Mouse (Mus musculus): Measurements from ENCODE around the gene Fbxw8. TPM values are rescaled to one million over a fixed set of nuclear protein-coding genes. Genes with fewer than 3 reads are reported as not detected.

Fbxw8 gene
- polyA plus RNA-seq, 1 experiment from 2014 or later: 12.7 TPM

- Histone ChIP-seq H3K36me3 (ENCODE audit: inconsistent target) (peaks cover 45% of the 10 kb centered on the region; the same call in 1 of the 2 replicates), H3K27ac (no peak overlapping the region), H3K4me3 (ENCODE audit: inconsistent target) (no peak overlapping the region), H3K79me2 (ENCODE audit: inconsistent target) (peaks cover 54% of the 10 kb centered on the region)
- 92% methylated on average over 12 of the region's 12 CpGs for WGBS (ENCODE audit: missing documents)
Observed at GRCm38 (mm10) chr5:118143211-118144026, 11.8 kb downstream of the Fbxw8 start.

- WGBS (ENCODE audit: missing documents): 90% methylated on average over 7 of the region's 8 CpGs
- Histone ChIP-seq H3K4me3 (ENCODE audit: inconsistent target) (no peak overlapping the region), H3K36me3 (ENCODE audit: inconsistent target) (peaks cover 47% of the 10 kb centered on the region; the same call in 1 of the 2 replicates)
Observed at GRCm38 (mm10) chr5:118142471-118142870, 12.8 kb downstream of the Fbxw8 start.

GRCm38 (mm10) chr5:118139630-118140029, 15.6 kb downstream of the Fbxw8 start:
- peaks cover 16% of the 10 kb centered on the region; the same call in 1 of the 2 replicates for H3K79me2 ChIP-seq (ENCODE audit: inconsistent target)
- H3K4me3 ChIP-seq (ENCODE audit: inconsistent target): no peak overlapping the region
- peaks cover 43% of the 10 kb centered on the region; the same call in 1 of the 2 replicates for H3K36me3 ChIP-seq (ENCODE audit: inconsistent target)
- H3K27ac ChIP-seq: no peak overlapping the region
- WGBS (ENCODE audit: missing documents): 94% methylated on average over 8 of the region's 8 CpGs

More at GRCm38 (mm10) chr5:118142471-118142870, 12.8 kb downstream of the Fbxw8 start:
- H3K27ac ChIP-seq: no peak overlapping the region
- H3K79me2 ChIP-seq (ENCODE audit: inconsistent target): peaks cover 45% of the 10 kb centered on the region

- no peak overlapping the region for H3K27ac ChIP-seq
- H3K4me3 ChIP-seq (ENCODE audit: inconsistent target): no peak overlapping the region
- peaks cover 4% of the 10 kb centered on the region; the same call in 1 of the 2 replicates for H3K79me2 ChIP-seq (ENCODE audit: inconsistent target)
- 96% methylated on average over 5 of the region's 5 CpGs for WGBS (ENCODE audit: missing documents)
- H3K36me3 ChIP-seq (ENCODE audit: inconsistent target): peaks cover 28% of the 10 kb centered on the region; the same call in 1 of the 2 replicates
Observed at GRCm38 (mm10) chr5:118136391-118136790, 18.9 kb downstream of the Fbxw8 start.

- Histone ChIP-seq H3K27ac (no peak overlapping the region), H3K36me3 (ENCODE audit: inconsistent target) (peaks cover 35% of the 10 kb centered on the region; the same call in 1 of the 2 replicates), H3K79me2 (ENCODE audit: inconsistent target) (peaks cover 7% of the 10 kb centered on the region; the same call in 1 of the 2 replicates), H3K4me3 (ENCODE audit: inconsistent target) (no peak overlapping the region)
- 95% methylated on average over 9 of the region's 9 CpGs for WGBS (ENCODE audit: missing documents)
Observed at GRCm38 (mm10) chr5:118128651-118129050, 26.6 kb downstream of the Fbxw8 start.

GRCm38 (mm10) chr5:118128208-118128607, 27.1 kb downstream of the Fbxw8 start:
- 96% methylated on average over 6 of the region's 6 CpGs for WGBS (ENCODE audit: missing documents)
- H3K36me3 ChIP-seq (ENCODE audit: inconsistent target): peaks cover 35% of the 10 kb centered on the region; the same call in 1 of the 2 replicates

GRCm38 (mm10) chr5:118126671-118127070, 28.6 kb downstream of the Fbxw8 start:
- WGBS (ENCODE audit: missing documents): 98% methylated on average over 4 of the region's 4 CpGs
- Histone ChIP-seq H3K36me3 (ENCODE audit: inconsistent target) (peaks cover 35% of the 10 kb centered on the region; the same call in 1 of the 2 replicates), H3K79me2 (ENCODE audit: inconsistent target) (peaks cover 3% of the 10 kb centered on the region; the same call in 1 of the 2 replicates), H3K4me3 (ENCODE audit: inconsistent target) (no peak overlapping the region), H3K27ac (no peak overlapping the region)

More at GRCm38 (mm10) chr5:118128208-118128607, 27.1 kb downstream of the Fbxw8 start:
- Histone ChIP-seq H3K4me3 (ENCODE audit: inconsistent target) (no peak overlapping the region), H3K79me2 (ENCODE audit: inconsistent target) (peaks cover 7% of the 10 kb centered on the region; the same call in 1 of the 2 replicates), H3K27ac (no peak overlapping the region)

- WGBS (ENCODE audit: missing documents): 95% methylated on average over 10 of the region's 10 CpGs
- Histone ChIP-seq H3K36me3 (ENCODE audit: inconsistent target) (peaks cover 32% of the 10 kb centered on the region; the same call in 1 of the 2 replicates), H3K27ac (no peak overlapping the region), H3K4me3 (ENCODE audit: inconsistent target) (no peak overlapping the region), H3K79me2 (ENCODE audit: inconsistent target) (no peaks in the 10 kb centered on the region)
Observed at GRCm38 (mm10) chr5:118123096-118123495, 32.2 kb downstream of the Fbxw8 start.

- Histone ChIP-seq H3K27ac (no peak overlapping the region), H3K4me3 (ENCODE audit: inconsistent target) (no peak overlapping the region), H3K79me2 (ENCODE audit: inconsistent target) (no peaks in the 10 kb centered on the region), H3K36me3 (ENCODE audit: inconsistent target) (peaks cover 21% of the 10 kb centered on the region; the same call in 1 of the 2 replicates)
- 57% methylated on average over 4 of the region's 4 CpGs for WGBS (ENCODE audit: missing documents)
Observed at GRCm38 (mm10) chr5:118121928-118122327, 33.3 kb downstream of the Fbxw8 start.

GRCm38 (mm10) chr5:118120670-118121069, 34.6 kb downstream of the Fbxw8 start:
- 96% methylated on average over 2 of the region's 2 CpGs for WGBS (ENCODE audit: missing documents)
- Histone ChIP-seq H3K27ac (no peak overlapping the region), H3K36me3 (ENCODE audit: inconsistent target) (peaks cover 13% of the 10 kb centered on the region; the same call in 1 of the 2 replicates), H3K4me3 (ENCODE audit: inconsistent target) (no peak overlapping the region), H3K79me2 (ENCODE audit: inconsistent target) (no peaks in the 10 kb centered on the region)

- Histone ChIP-seq H3K27ac (no peak overlapping the region), H3K36me3 (ENCODE audit: inconsistent target) (peaks cover 7% of the 10 kb centered on the region; the same call in 1 of the 2 replicates), H3K79me2 (ENCODE audit: inconsistent target) (no peaks in the 10 kb centered on the region), H3K4me3 (ENCODE audit: inconsistent target) (no peak overlapping the region)
- WGBS (ENCODE audit: missing documents): 93% methylated on average over 5 of the region's 5 CpGs
Observed at GRCm38 (mm10) chr5:118118922-118119321, 36.3 kb downstream of the Fbxw8 start.

- H3K27ac ChIP-seq: no peak overlapping the region
- H3K36me3 ChIP-seq (ENCODE audit: inconsistent target): peaks cover 7% of the 10 kb centered on the region; the same call in 1 of the 2 replicates
- WGBS (ENCODE audit: missing documents): 92% methylated on average over 2 of the region's 3 CpGs
- H3K79me2 ChIP-seq (ENCODE audit: inconsistent target): no peaks in the 10 kb centered on the region
- H3K4me3 ChIP-seq (ENCODE audit: inconsistent target): no peak overlapping the region
Observed at GRCm38 (mm10) chr5:118118351-118118750, 36.9 kb downstream of the Fbxw8 start.

GRCm38 (mm10) chr5:118113617-118114016, 41.6 kb downstream of the Fbxw8 start:
- Histone ChIP-seq H3K27ac (no peak overlapping the region), H3K79me2 (ENCODE audit: inconsistent target) (no peaks in the 10 kb centered on the region), H3K4me3 (ENCODE audit: inconsistent target) (no peak overlapping the region), H3K36me3 (ENCODE audit: inconsistent target) (peaks cover 20% of the 10 kb centered on the region)
- WGBS (ENCODE audit: missing documents): 77% methylated on average over 13 of the region's 13 CpGs

GRCm38 (mm10) chr5:118113043-118113442, 42.2 kb downstream of the Fbxw8 start:
- Histone ChIP-seq H3K4me3 (ENCODE audit: inconsistent target) (no peak overlapping the region), H3K79me2 (ENCODE audit: inconsistent target) (no peaks in the 10 kb centered on the region)

More at GRCm38 (mm10) chr5:118113043-118113442, 42.2 kb downstream of the Fbxw8 start:
- Histone ChIP-seq H3K36me3 (ENCODE audit: inconsistent target) (peaks cover 20% of the 10 kb centered on the region), H3K27ac (no peak overlapping the region)
- WGBS (ENCODE audit: missing documents): 94% methylated on average over 7 of the region's 7 CpGs
